Mouse (Mus musculus) lung, postnatal 14 days (tissue): Measurements from ENCODE around the gene Tbc1d22b.
"Not testable (repeated sequence)": the region's sequence is repeated elsewhere in the genome, so short reads cannot be mapped to it uniquely, and the experiment has no call there.

Source experiments
- DNase-seq: peaks from one replicate; pipeline ENCODE4 v3.0.0; 2021

Tbc1d22b gene

DNA sequence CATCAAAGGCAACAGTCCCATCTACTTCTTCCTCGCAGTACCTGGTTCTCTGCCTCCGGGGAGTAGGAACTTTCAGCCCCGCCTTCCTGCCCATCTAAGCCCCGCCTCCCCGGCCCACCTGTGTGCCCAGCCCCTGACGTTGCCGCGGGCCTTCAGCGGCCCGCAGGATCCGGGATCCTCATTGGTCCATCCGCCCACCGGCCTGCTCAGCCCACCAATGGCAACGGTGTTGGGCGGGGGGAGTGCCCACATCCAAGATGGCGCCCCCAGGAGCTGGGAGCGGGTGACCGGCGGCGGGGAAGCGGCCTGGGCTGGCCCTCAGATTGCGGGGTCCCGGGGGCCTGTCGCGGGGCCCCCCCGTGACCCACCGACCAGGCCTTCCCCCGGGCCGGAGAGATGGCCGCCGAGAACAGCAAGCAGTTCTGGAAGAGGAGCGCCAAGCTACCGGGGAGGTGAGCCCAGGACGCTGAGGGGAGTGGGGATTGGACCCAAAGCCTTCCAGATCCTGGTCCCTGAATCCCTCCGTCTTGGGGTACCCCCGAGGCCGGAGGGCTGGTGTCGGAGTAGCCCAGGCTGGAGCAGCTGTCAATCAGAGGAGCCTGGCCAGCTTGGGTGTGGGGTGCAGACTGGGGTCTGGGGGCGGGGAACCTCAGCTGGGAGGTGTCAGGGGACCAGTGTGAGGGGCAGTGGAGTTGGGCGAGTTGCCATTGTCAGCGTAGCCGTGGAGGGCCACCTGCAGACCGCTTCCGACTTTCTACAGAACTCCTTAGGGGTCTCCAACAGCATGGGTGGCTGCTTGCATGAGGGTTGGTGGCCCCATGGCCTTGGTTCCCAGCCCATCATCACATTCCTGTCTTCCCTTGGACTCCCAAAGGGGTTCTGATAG is at the start of gene Tbc1d22b, which contains the start of gene Gm17657:
Gene Tbc1d22b, plus strand, starts transcription at position 243 of the 886 bp plus-strand sequence.
Gene Gm17657, minus strand, starts transcription at position 96 of the 886 bp plus-strand sequence.
- peak; percentile 94 for DNase-seq

- no peak for DNase-seq
Measured at GRCm38 (mm10) chr17:29500243-29500740, 49.3 kb upstream of the Tbc1d22b start.

DNA sequence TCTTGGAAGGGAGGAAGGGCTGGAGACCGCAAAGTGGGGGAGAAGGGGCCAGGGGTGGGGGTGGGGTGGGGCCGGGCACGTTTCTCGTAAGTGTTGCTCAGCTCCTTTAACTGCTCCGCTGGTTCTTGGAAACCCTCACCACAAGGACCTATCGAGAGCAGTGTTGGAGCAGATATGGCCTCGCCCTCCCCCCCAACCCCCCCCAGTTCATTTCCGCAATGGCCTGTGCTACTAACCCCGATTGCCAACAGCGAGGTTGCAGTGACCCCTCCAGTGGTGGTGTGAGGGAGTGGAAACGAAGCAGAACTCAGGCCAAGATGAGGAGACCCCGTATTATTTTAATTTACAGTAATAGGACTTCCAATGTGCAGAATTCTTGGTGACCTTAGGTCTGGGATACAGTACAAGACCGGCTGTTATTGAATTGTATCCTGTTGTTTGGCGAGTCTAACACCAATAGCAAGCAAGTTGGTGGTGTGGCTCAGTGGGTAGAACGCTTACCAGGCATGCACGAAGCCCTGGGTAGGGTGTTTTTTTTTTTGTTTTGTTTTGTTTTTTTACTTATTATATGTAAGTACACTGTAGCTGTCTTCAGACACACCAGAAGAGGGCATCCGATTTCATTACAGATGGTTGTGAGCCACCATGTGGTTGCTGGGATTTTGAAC is 48.6 kb upstream of the Tbc1d22b start:
- DNase-seq, result no peak

DNA sequence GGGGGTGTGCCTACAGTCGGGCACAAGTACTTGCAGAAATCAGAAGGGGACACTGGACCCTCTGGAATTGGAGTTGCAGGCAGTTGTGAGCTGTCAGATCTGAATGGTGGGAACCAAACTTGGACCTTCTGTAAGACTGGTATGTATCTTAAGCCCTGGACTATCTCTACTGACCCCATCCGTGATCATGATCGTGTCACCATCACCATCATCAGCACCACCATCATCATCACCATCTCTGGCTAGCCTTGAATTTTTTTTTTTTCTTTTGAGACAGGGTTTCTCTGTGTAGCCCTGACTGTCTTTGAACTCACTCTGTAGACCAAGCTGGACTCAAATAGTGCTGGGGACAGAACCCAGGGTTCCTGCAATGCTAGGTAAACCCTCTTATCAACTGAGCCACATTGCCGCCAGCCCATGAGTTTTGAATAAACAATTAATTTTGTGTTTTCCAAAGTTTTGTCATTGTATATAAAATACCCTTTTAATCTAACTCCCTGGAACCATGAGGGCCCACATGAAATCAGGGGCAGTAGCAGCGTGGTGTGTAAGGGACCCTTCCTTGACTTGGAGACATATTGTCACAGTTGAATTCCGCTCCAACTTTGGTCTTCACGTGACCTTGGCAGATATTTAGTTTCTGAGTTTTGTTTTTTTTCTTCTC is 47.4 kb upstream of the Tbc1d22b start:
- no peak for DNase-seq

DNA sequence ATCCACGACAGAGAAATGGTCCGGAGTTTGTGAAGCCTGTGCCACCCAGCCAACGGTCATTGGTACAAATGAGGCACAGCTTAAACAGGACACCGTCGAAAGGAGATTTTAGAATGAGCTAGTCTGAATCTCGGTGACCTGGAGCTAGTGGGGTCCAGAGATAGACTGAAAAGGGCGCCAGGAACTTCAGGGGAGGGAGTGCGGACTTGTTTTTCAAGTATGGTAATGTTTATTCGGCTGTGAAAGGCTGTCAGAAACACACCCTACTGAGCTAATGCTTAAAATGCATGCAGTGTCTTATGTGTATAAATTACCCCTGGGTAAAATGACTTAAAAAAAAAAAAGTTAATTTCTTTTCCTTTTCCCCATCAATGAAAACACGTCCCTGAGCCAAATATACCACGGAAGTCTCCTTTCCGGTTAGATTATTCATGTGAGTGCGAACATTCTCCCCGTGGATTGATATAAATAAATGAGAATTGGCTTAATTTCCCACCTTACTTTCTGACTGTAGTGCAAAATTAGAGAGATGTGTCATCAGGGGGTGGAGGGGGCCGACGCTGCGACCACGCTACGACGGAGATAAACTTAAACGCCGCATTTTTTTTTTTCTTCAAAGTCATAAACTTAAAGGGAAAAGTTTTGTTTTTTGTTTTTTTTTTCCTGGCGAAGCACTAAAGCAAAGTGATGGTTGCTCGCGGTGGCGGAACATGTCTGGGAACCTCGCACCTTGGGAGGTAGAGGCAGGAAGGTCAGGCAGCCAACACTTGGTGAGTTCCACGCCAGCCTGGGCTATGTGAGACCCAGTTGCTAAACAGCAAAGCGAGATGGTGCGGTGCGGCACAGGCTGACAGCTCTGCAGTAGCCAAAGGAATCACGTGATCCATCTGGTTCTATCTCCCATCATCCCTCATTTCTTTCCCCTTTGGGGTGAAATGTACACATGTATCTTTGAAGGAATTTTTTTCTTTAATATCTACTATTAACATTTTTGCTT is 46.6 kb upstream of the Tbc1d22b start:
- DNase-seq, result no peak

DNA sequence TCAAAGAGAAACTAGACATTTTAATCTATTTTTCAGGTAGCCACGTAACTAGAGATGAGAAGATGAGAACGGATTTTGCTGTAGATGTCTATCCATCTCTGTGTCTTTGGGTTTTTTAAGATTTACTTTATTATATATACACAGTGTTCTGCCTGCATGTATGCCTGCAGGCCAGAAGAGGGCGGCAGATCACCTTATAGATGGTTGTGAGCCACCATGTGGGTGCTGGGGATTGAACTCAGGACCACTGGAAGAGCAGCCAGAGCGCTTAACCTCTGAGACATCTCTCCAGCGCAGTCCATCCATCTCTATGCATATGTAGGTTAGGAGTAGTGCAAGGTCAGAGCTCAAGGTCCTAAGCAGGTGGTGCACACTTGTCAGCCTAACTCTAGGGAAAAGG is 45.9 kb upstream of the Tbc1d22b start:
- no peak for DNase-seq

DNA sequence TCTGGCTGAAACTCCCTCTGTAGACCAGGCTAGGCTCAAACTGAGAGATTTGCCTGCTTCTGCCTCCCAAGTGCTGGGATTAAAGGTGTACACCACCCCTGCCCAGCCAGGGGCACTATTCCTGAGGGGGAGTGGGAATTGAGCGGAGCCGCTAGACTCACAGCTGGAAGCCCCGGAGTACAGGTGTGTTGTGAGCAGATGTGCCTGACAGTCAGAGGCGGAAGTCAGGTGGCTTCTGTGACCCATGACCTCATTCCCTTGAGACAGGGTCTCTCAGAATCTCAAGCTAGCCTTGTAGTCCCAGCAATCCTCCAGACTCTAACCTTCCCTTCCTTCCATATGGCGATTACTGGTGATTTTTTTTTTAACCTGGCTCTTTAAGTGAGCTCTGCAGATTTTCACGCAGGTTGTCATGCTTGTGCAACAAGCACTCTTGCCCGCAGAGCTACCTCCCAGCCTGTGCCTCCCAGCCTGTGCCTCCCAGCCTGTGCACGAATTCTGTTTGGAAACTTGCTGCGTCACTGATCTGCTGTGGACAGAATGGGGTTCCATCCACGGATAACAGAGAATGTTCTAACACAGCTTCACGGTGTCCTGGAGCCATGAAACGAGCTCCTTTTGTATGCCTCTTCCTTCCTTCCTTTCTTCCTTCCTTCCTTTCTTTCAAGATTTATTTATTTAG is 40.5 kb upstream of the Tbc1d22b start:
- DNase-seq, result no peak

GRCm38 (mm10) chr17:29510691-29511090 is 38.9 kb upstream of the Tbc1d22b start:
- DNase-seq, result no peak

GRCm38 (mm10) chr17:29513044-29513730 is 36.4 kb upstream of the Tbc1d22b start:
- DNase-seq, result peak; percentile 78

DNA sequence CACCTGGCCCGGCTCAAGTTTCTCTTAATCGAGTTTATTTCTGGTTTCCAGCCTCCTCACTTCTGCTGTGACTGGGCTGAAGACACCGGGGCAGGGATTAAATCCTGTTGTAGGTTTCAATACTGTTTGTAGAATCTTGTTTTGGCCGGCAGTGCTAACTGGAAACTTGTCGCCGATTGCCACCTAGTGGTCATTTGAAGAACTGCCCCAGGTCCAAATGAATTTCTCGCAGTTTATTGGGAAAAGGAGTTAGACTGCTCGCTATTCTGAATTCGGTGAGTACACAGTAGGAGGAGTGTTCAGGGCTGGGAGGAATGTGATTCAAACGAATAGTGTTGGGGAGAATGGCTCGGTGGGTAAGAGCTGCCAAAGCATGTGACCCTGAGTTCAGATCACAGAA is 35.1 kb upstream of the Tbc1d22b start:
- peak; percentile 85 for DNase-seq

DNA sequence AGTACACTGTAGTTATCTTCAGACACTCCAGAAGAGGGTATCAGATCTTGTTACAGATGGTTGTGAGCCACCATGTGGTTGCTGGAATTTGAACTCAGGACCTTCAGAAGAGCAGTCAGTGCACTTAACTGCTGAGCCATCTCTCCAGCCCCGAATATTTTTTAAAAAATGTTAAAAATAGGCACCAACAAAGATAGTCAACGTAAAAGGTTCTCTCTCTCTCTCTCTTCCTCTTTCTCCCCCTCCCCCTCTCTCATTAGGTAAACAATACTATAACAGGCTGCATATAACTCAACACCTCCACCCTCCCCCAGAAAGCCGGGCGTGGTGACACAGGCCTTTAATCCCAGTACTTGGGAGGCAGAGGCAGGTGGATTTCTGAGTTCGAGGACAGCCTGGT is 30.9 kb upstream of the Tbc1d22b start:
- not testable (repeated sequence) for DNase-seq

- DNase-seq, result no peak
Measured at GRCm38 (mm10) chr17:29519731-29520130, 29.9 kb upstream of the Tbc1d22b start.

DNA sequence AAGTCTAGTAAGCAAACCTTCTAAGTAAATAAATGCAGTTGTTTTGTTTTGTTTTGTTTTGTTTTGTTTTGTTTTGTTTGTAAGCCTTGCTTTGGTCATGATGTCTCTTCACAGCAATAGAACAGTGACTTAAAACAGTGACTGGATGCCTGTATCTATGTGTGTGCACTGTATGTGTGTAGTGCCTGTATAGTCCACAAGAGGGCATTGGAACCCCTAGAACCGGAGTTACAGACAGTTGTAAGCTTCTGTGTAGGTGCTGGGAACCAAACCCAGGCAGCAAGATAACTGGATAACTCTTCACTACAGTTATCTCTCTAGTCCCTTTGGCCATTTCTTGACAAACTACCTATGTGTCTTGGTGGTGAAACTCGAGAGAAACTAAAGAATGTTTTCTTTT is 24.0 kb upstream of the Tbc1d22b start:
- DNase-seq, result no peak

DNA sequence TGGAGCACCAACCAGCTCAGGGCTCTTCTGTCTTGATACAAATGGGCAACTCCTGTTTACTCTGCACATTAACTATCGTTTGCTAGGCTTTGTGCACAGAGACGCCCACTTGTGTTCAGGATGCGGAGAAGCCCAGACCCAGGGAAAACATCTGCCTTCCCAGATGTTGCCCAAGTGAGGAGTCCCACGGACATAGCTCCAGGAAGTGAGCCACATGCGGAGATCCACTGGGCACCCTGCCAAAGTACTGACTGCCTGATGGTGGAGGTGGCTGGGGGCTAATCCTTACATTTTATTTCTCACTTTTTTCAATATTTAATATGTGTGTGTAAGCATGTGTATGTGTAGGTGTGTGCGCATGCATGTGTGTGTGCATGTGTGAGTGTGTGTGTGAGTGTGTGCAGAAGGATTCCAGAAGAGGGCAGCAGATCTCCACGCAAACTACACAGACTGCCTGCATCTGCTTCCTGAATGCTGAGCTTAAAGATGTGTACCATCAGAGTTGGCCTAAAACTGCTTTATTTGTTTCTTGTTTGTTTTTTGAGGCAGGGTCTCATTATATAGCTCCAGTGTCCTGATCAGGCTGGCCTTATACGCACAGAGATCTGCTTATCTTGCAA is 20.9 kb upstream of the Tbc1d22b start:
- DNase-seq, result peak; percentile 22

- no peak for DNase-seq
Measured at GRCm38 (mm10) chr17:29530508-29530907, 19.1 kb upstream of the Tbc1d22b start.

- DNase-seq, result no peak
Measured at GRCm38 (mm10) chr17:29531278-29531677, 18.3 kb upstream of the Tbc1d22b start.

DNA sequence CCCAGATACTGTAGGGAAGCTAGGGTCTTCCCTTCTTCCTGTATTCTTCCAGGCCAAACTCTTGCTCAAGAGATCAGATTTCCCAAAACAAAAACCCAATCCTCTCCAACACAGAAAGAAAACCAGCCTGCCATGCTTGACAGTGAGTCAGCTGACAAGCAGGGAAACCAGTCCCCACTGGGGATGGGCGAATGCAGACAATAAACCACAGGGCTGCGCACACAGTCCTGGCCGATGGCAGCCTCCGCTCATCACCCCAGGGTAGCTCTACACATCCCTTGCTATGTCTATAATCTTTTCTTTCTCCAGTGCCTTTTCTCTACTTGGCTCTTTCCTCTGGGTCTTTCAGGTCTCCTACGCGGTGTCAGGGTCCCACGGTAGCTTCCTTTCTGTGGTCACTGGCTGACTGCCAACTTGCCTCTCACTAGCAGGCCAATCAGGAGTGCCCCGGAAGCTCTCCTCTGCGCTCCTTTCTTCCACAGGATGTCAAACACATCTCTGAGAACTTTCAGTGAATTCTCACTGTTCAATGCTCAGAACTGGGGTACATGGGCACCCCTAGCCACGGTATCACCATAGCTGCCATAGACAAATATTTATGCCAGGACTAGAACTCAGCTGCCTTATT is 17.7 kb upstream of the Tbc1d22b start:
- DNase-seq, result peak; percentile 14

- no peak for DNase-seq
Measured at GRCm38 (mm10) chr17:29533866-29534265, 15.7 kb upstream of the Tbc1d22b start.

DNA sequence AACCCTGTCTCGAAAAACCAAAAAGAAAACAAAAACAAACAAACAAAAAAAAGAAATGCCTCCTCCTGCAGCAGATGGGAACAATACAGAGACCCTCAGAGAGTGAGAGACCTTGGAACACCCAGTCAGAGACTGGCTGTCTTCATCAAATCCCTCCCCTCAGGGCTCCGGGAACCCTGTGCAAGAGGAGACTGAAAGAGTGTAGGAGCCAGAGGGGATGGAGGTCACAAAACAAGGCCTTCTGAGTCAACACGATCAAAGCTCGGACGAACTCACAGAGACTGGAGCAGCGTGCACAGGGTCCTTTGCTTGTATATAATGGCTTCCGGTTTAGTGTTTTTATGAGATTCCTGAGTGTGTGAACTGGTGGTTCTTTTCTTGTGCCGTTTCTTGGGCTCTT is 9.2 kb upstream of the Tbc1d22b start:
- DNase-seq, result no peak

- peak; percentile 77 for DNase-seq
Measured at GRCm38 (mm10) chr17:29541419-29541818, 8.2 kb upstream of the Tbc1d22b start.
